26 mouse cellular contexts compared by ENCODE assay signal in genomic region chr7:143111719-143112118, GRCm38 (mm10). TPM values are rescaled to one million over a fixed set of nuclear protein-coding genes. Genes with fewer than 3 reads are reported as not detected.
DNase-seq lines count a peak whose midpoint lies in the region; ATAC-seq and TF ChIP-seq lines count a peak whose summit lies in the region.
"Had no signal": no experiment of that assay in that cellular context is flagged by ENCODE, and none has a peak within 500 bp of the region (broad histone marks: within the 10 kb centered on the region; RNA-seq: fewer than 3 reads in every experiment).

No protein-coding gene starts in this region.

- 37% methylated on average over 4 of the region's 4 CpGs for WGBS in heart, adult 2 months
- 21% methylated on average over 4 of the region's 4 CpGs for WGBS in heart, embryonic 11.5 days (ENCODE audit: insufficient replicate concordance)
- WGBS in heart, postnatal 0 days, result 19% methylated on average over 4 of the region's 4 CpGs
- 46% methylated on average over 4 of the region's 4 CpGs for WGBS in stomach, postnatal 0 days
- 76% methylated on average over 4 of the region's 4 CpGs for WGBS in forebrain, embryonic 11.5 days

- intact Hi-C loops in heart, adult 2 months (cut with DNase I), result loop anchor here (2.0 kb wide), 2 partner anchors 13 to 17 kb away; partner anchors contain the start of gene Trpm5

- peak overlapping the region; percentile 81 for H3K27ac ChIP-seq in heart, adult 2 months
- peak overlapping the region; percentile 94 for H3K27ac ChIP-seq in heart, embryonic 11.5 days (ENCODE audit: low read depth, low read length)
- H3K27ac ChIP-seq in heart, postnatal 0 days (ENCODE audit: low read depth), result peak overlapping the region; percentile 96
- H3K27ac ChIP-seq in stomach, postnatal 0 days (replicated peaks), result no peak overlapping the region
- no peak overlapping the region for H3K27ac ChIP-seq in forebrain, embryonic 11.5 days (ENCODE audit: low read depth, low read length)
- H3K27ac ChIP-seq: forebrain, embryonic 10.5 days; hindbrain, embryonic 13.5 days; layer of hippocampus, adult 2 months; limb, embryonic 10.5 days; midbrain, embryonic 10.5 days had no signal

- peak overlapping the region; percentile 29 for H3K4me2 ChIP-seq in heart, embryonic 11.5 days
- H3K4me2 ChIP-seq in heart, postnatal 0 days (ENCODE audit: low read depth, low read length), result peak overlapping the region; percentile 27
- no peak overlapping the region for H3K4me2 ChIP-seq in stomach, postnatal 0 days (replicated peaks; ENCODE audit: low read depth)
- H3K4me2 ChIP-seq in forebrain, embryonic 11.5 days (ENCODE audit: low read depth, low read length, severe bottlenecking), result no peak overlapping the region
- H3K4me2 ChIP-seq: hindbrain, embryonic 13.5 days; lung, embryonic 14.5 days had no signal

- H3K4me1 ChIP-seq in heart, adult 2 months (ENCODE audit: control insufficient read depth, insufficient read depth, low read length), result peaks cover 24% of the 10 kb centered on the region
- H3K4me1 ChIP-seq in heart, embryonic 11.5 days (ENCODE audit: control insufficient read depth, insufficient read depth, low read length), result peaks cover 60% of the 10 kb centered on the region
- peaks cover 50% of the 10 kb centered on the region for H3K4me1 ChIP-seq in heart, postnatal 0 days (ENCODE audit: control insufficient read depth, insufficient read depth)
- H3K4me1 ChIP-seq in stomach, postnatal 0 days (replicated peaks; ENCODE audit: control insufficient read depth, insufficient read depth), result 0 out of 2 replicates have a peak, but pooled peaks cover 2% of the 10 kb centered on the region
- peaks cover 6% of the 10 kb centered on the region for H3K4me1 ChIP-seq in forebrain, embryonic 11.5 days (replicated peaks; ENCODE audit: control insufficient read depth, insufficient read depth, low read length)

- no peaks in the 10 kb centered on the region; the same call in 1 of the 2 replicates for H3K9me3 ChIP-seq in heart, embryonic 11.5 days (replicated peaks; ENCODE audit: control insufficient read depth, low read length)
- peaks cover 3% of the 10 kb centered on the region; the same call in 1 of the 2 replicates for H3K9me3 ChIP-seq in heart, postnatal 0 days (replicated peaks; ENCODE audit: control insufficient read depth, low read length)
- no peaks in the 10 kb centered on the region for H3K9me3 ChIP-seq in stomach, postnatal 0 days (ENCODE audit: control insufficient read depth, low read length)
- no peaks in the 10 kb centered on the region for H3K9me3 ChIP-seq in forebrain, embryonic 11.5 days (ENCODE audit: control insufficient read depth, low read length)
- H3K9me3 ChIP-seq: hindbrain, embryonic 13.5 days; limb, embryonic 10.5 days; midbrain, embryonic 10.5 days had no signal

- no peak overlapping the region for H3K4me3 ChIP-seq in heart, adult 2 months
- H3K4me3 ChIP-seq in heart, embryonic 11.5 days (ENCODE audit: low read depth, low read length), result no peak overlapping the region
- no peak overlapping the region for H3K4me3 ChIP-seq in heart, postnatal 0 days (ENCODE audit: low read depth, low read length)
- no peak overlapping the region for H3K4me3 ChIP-seq in stomach, postnatal 0 days (ENCODE audit: low read depth, low read length)
- H3K4me3 ChIP-seq in forebrain, embryonic 11.5 days (ENCODE audit: low read depth, low read length), result no peak overlapping the region
- H3K4me3 ChIP-seq: forebrain, embryonic 10.5 days; hindbrain, embryonic 13.5 days; layer of hippocampus, adult 2 months; limb, embryonic 10.5 days; midbrain, embryonic 10.5 days had no signal

- H3K27me3 ChIP-seq in heart, adult 2 months (ENCODE audit: control insufficient read depth, insufficient read depth, low read length), result no peaks in the 10 kb centered on the region
- peaks cover 21% of the 10 kb centered on the region for H3K27me3 ChIP-seq in heart, embryonic 11.5 days (ENCODE audit: control insufficient read depth, insufficient read depth, low read length)
- 0 out of 2 replicates have a peak, but pooled peaks cover 4% of the 10 kb centered on the region for H3K27me3 ChIP-seq in heart, postnatal 0 days (ENCODE audit: control insufficient read depth, insufficient read depth, low read length)
- 0 out of 2 replicates have a peak, but pooled peaks cover 2% of the 10 kb centered on the region for H3K27me3 ChIP-seq in stomach, postnatal 0 days (ENCODE audit: control insufficient read depth, insufficient read depth, low read length)
- H3K27me3 ChIP-seq in forebrain, embryonic 11.5 days (ENCODE audit: control insufficient read depth, insufficient read depth, low read length), result peaks cover 17% of the 10 kb centered on the region

- no peak overlapping the region; the same call in 1 of the 2 replicates for H3K9ac ChIP-seq in heart, adult 2 months (ENCODE audit: low read depth, low read length)
- peak overlapping the region; percentile 28; the same call in 1 of the 2 replicates for H3K9ac ChIP-seq in heart, embryonic 11.5 days (ENCODE audit: low read depth, low read length)
- H3K9ac ChIP-seq in heart, postnatal 0 days (replicated peaks; ENCODE audit: low read depth, low read length), result 0 out of 2 replicates have a peak overlapping the region, but pooled peaks have one; percentile 9
- H3K9ac ChIP-seq in stomach, postnatal 0 days (ENCODE audit: low read length), result no peak overlapping the region
- no peak overlapping the region for H3K9ac ChIP-seq in forebrain, embryonic 11.5 days (ENCODE audit: low read length)
- H3K9ac ChIP-seq: forebrain, postnatal 0 days; hindbrain, embryonic 13.5 days; lung, embryonic 14.5 days had no signal

- no peak for TF ChIP-seq CTCF in heart, adult 2 months (IDR thresholded peaks at IDR 0.05)
- TF ChIP-seq CTCF in heart, postnatal 0 days (IDR thresholded peaks at IDR 0.05; ENCODE audit: low read depth), result no peak
- TF ChIP-seq CTCF in stomach, postnatal 0 days (IDR thresholded peaks at IDR 0.05; ENCODE audit: low read depth), result no peak

- peaks cover 2% of the 10 kb centered on the region; the same call in 1 of the 2 replicates for H3K36me3 ChIP-seq in heart, adult 2 months (ENCODE audit: control insufficient read depth, insufficient read depth, low read length)
- H3K36me3 ChIP-seq in heart, embryonic 11.5 days (ENCODE audit: control insufficient read depth, insufficient read depth, low read length), result no peaks in the 10 kb centered on the region
- no peaks in the 10 kb centered on the region for H3K36me3 ChIP-seq in heart, postnatal 0 days (replicated peaks; ENCODE audit: control insufficient read depth, insufficient read depth, low read length)
- no peaks in the 10 kb centered on the region for H3K36me3 ChIP-seq in stomach, postnatal 0 days (ENCODE audit: control insufficient read depth, insufficient read depth, low read length)
- H3K36me3 ChIP-seq in forebrain, embryonic 11.5 days (ENCODE audit: control insufficient read depth, insufficient read depth, low read length), result no peaks in the 10 kb centered on the region
- H3K36me3 ChIP-seq: forebrain, embryonic 10.5 days; hindbrain, embryonic 13.5 days; limb, embryonic 10.5 days; midbrain, embryonic 10.5 days had no signal

- TF ChIP-seq POLR2A in heart, adult 2 months (IDR thresholded peaks at IDR 0.05; ENCODE audit: insufficient read depth, low read depth, low read length), result no peak

- TF ChIP-seq EP300 in heart, adult 2 months (IDR thresholded peaks at IDR 0.05; ENCODE audit: insufficient read depth, low read depth, low read length), result no peak
- TF ChIP-seq EP300 in heart, postnatal 0 days (IDR thresholded peaks at IDR 0.05; ENCODE audit: low read depth), result peak; percentile 36
- TF ChIP-seq EP300 in stomach, postnatal 0 days (optimal IDR thresholded peaks at IDR 0.05), result no peak

- no peaks in the 10 kb centered on the region for H3K79me2 ChIP-seq in heart, adult 2 months (replicated peaks; ENCODE audit: control insufficient read depth, insufficient read depth, low read length)

- peak in 1 of 2 experiments; percentile 63 for DNase-seq in heart, adult 2 months
- DNase-seq in heart, adult 8-10 months (ENCODE audit: low spot score), result no peak
- DNase-seq in heart, postnatal 0 days (ENCODE audit: low spot score), result peak; percentile 79
- DNase-seq in stomach, postnatal 0 days (ENCODE audit: low spot score), result peak; percentile 39
- DNase-seq in lung, postnatal 4 days, result no peak
- DNase-seq in forebrain, embryonic 11.5 days (ENCODE audit: low spot score), result no peak
- DNase-seq: adrenal gland, postnatal 36 days; cerebellum, adult 9-11 months; forebrain, postnatal 0 days; gastrocnemius, postnatal 14 days; kidney, adult 8-10 months; kidney, postnatal 14 days; lung, embryonic 14.5 days; lung, postnatal 36 days; thymus, adult 2 months; thymus, postnatal 4 days had no signal

- ATAC-seq in heart, embryonic 11.5 days (replicated peaks; ENCODE audit: insufficient number of reproducible peaks, low FRiP score, low TSS enrichment), result no peak
- ATAC-seq in heart, postnatal 0 days (ENCODE audit: insufficient read depth, low read depth), result peak; percentile 68
- ATAC-seq in stomach, postnatal 0 days (ENCODE audit: low FRiP score, low TSS enrichment), result no peak; the same call in 1 of the 2 replicates
- no peak for ATAC-seq in forebrain, embryonic 11.5 days (replicated peaks; ENCODE audit: low FRiP score)
- ATAC-seq: CD4-positive, CD25-positive, alpha-beta regulatory T cell, adult 4 months; forebrain, postnatal 0 days had no signal

RNA-seq across cellular contexts. Expression of gene Kcnq1, which starts 5.6 kb away (rescaled TPM):
- total RNA-seq in heart, adult 2 months (2021), result 10 to 100 TPM; 32.4 to 34.2 TPM
- 42.0 and 48.1 TPM in 2 replicates for polyA plus RNA-seq in heart, adult 2 months (2012; rRNA removed)
- total RNA-seq in heart, adult 8-10 months (2022), result 10 to 100 TPM; 30.9 to 36.9 (median 32.8) TPM
- polyA plus RNA-seq in heart, embryonic 11.5 days (2014; fragmentation: Nextera tagmentation; extraction: Ambion mirVana), result 9.2 and 12.1 TPM in 2 replicates
- 73.3 and 75.9 TPM in 2 replicates for total RNA-seq in heart, postnatal 0 days (2014; rRNA removed; ENCODE audit: low replicate concordance)
- 36.4 and 37.2 TPM in 2 replicates for polyA plus RNA-seq in heart, postnatal 0 days (2015; fragmentation: Nextera tagmentation; extraction: Ambion mirVana)
- polyA plus RNA-seq in stomach, postnatal 0 days (2015; fragmentation: Nextera tagmentation; extraction: Ambion mirVana), result 17.8 and 21.2 TPM in 2 replicates
- polyA plus RNA-seq in forebrain, embryonic 11.5 days (2014; fragmentation: Nextera tagmentation; extraction: Ambion mirVana), result 1.1 and 1.5 TPM in 2 replicates
- total RNA-seq: neutrophil, adult 5-6 weeks had no signal
- polyA plus RNA-seq: CD4-positive, CD25-positive, alpha-beta regulatory T cell, adult 4 months had no signal

RNA-seq across cellular contexts. Expression of gene Trpm5, which starts 17.3 kb away (rescaled TPM):
- not detected for total RNA-seq in heart, adult 2 months (2021)
- polyA plus RNA-seq in heart, adult 2 months (2012; rRNA removed), result 0.06 and 0.08 TPM in 2 replicates
- under 1 TPM in 1 of 4 experiments, not detected in 3; 0.28 TPM for total RNA-seq in heart, adult 8-10 months (2022)
- polyA plus RNA-seq in heart, embryonic 11.5 days (2014; fragmentation: Nextera tagmentation; extraction: Ambion mirVana), result 1.2 and 2.4 TPM in 2 replicates
- total RNA-seq in heart, postnatal 0 days (2014; rRNA removed; ENCODE audit: low replicate concordance), result 0.61 and 2.1 TPM in 2 replicates
- 0.70 and 1.6 TPM in 2 replicates for polyA plus RNA-seq in heart, postnatal 0 days (2015; fragmentation: Nextera tagmentation; extraction: Ambion mirVana)
- 2.0 and 3.3 TPM in 2 replicates for polyA plus RNA-seq in stomach, postnatal 0 days (2015; fragmentation: Nextera tagmentation; extraction: Ambion mirVana)
- polyA plus RNA-seq in forebrain, embryonic 11.5 days (2014; fragmentation: Nextera tagmentation; extraction: Ambion mirVana), result 0.64 and 0.85 TPM in 2 replicates
- total RNA-seq: layer of hippocampus, adult 2 months; layer of hippocampus, postnatal 25 days; neutrophil, adult 5-6 weeks had no signal
- polyA plus RNA-seq: CD4-positive, CD25-positive, alpha-beta regulatory T cell, adult 4 months; cortical plate, adult 2 months had no signal

RNA-seq across cellular contexts. Expression of gene Tssc4, which starts 42.7 kb away (rescaled TPM):
- total RNA-seq in heart, adult 2 months (2021), result 10 to 100 TPM; 13.6 to 14.8 TPM
- polyA plus RNA-seq in heart, adult 2 months (2012; rRNA removed), result 33.2 and 36.9 TPM in 2 replicates
- 10 to 100 TPM; 13.6 to 15.2 (median 14.3) TPM for total RNA-seq in heart, adult 8-10 months (2022)
- 36.2 and 48.4 TPM in 2 replicates for polyA plus RNA-seq in heart, embryonic 11.5 days (2014; fragmentation: Nextera tagmentation; extraction: Ambion mirVana)
- total RNA-seq in heart, postnatal 0 days (2014; rRNA removed; ENCODE audit: low replicate concordance), result 61.9 and 71.7 TPM in 2 replicates
- 33.7 and 34.0 TPM in 2 replicates for polyA plus RNA-seq in heart, postnatal 0 days (2015; fragmentation: Nextera tagmentation; extraction: Ambion mirVana)
- polyA plus RNA-seq in stomach, postnatal 0 days (2015; fragmentation: Nextera tagmentation; extraction: Ambion mirVana), result 44.7 and 46.9 TPM in 2 replicates
- polyA plus RNA-seq in forebrain, embryonic 11.5 days (2014; fragmentation: Nextera tagmentation; extraction: Ambion mirVana), result 73.3 and 82.6 TPM in 2 replicates

RNA-seq across cellular contexts. Expression of gene Cd81, which starts 59.2 kb away (rescaled TPM):
- 100 to 1,000 TPM; 424 to 434 TPM for total RNA-seq in heart, adult 2 months (2021)
- polyA plus RNA-seq in heart, adult 2 months (2012; rRNA removed), result 641 and 822 TPM in 2 replicates
- total RNA-seq in heart, adult 8-10 months (2022), result 100 to 1,000 TPM; 397 to 430 (median 418) TPM
- polyA plus RNA-seq in heart, embryonic 11.5 days (2014; fragmentation: Nextera tagmentation; extraction: Ambion mirVana), result 632 and 701 TPM in 2 replicates
- total RNA-seq in heart, postnatal 0 days (2014; rRNA removed; ENCODE audit: low replicate concordance), result 1,221 and 1,316 TPM in 2 replicates
- 793 and 811 TPM in 2 replicates for polyA plus RNA-seq in heart, postnatal 0 days (2015; fragmentation: Nextera tagmentation; extraction: Ambion mirVana)
- polyA plus RNA-seq in stomach, postnatal 0 days (2015; fragmentation: Nextera tagmentation; extraction: Ambion mirVana), result 372 and 381 TPM in 2 replicates
- 216 and 246 TPM in 2 replicates for polyA plus RNA-seq in forebrain, embryonic 11.5 days (2014; fragmentation: Nextera tagmentation; extraction: Ambion mirVana)

Comparison
In these comparisons a context has a peak if more than half of its experiments do, and no peak if none do; other contexts are left out.
1. DNase-seq: peak in heart, postnatal 0 days (single experiment) and stomach, postnatal 0 days (single experiment); none in heart, adult 8-10 months (single experiment), lung, postnatal 4 days (0 of 2) and forebrain, embryonic 11.5 days (single experiment).
2. H3K9ac ChIP-seq: peak in heart, embryonic 11.5 days (single experiment) and heart, postnatal 0 days (single experiment); none in heart, adult 2 months (single experiment), stomach, postnatal 0 days (single experiment) and forebrain, embryonic 11.5 days (single experiment).
3. H3K27ac ChIP-seq: peak in heart, adult 2 months (single experiment), heart, embryonic 11.5 days (single experiment) and heart, postnatal 0 days (single experiment); none in stomach, postnatal 0 days (single experiment) and forebrain, embryonic 11.5 days (single experiment).
4. H3K4me2 ChIP-seq: peak in heart, embryonic 11.5 days (single experiment) and heart, postnatal 0 days (single experiment); none in stomach, postnatal 0 days (single experiment) and forebrain, embryonic 11.5 days (single experiment).